Mouse (Mus musculus) right cerebral cortex, postnatal 25 days (tissue): ENCODE data around the gene Hadha.

Experiments
- DNase-seq: peaks from one replicate; pipeline ENCODE4 v3.0.0; 2022

Gene Hadha

GRCm38 (mm10) chr5:30110371-30111060 is 44.4 kb downstream of the Hadha start:
- no peak for DNase-seq

GRCm38 (mm10) chr5:30109899-30110298 is 45.1 kb downstream of the Hadha start:
- DNase-seq, result no peak

- no peak for DNase-seq
Observed at GRCm38 (mm10) chr5:30108233-30108632, 46.7 kb downstream of the Hadha start.

GRCm38 (mm10) chr5:30107611-30108041 is 47.3 kb downstream of the Hadha start:
- no peak for DNase-seq

GRCm38 (mm10) chr5:30107186-30107585 is 47.8 kb downstream of the Hadha start:
- no peak for DNase-seq

- DNase-seq, result no peak
Observed at GRCm38 (mm10) chr5:30106756-30107155, 48.2 kb downstream of the Hadha start.

- DNase-seq, result no peak
Observed at GRCm38 (mm10) chr5:30105668-30106300, 49.2 kb downstream of the Hadha start, which contains the start of gene 3110082J24Rik. Gene 3110082J24Rik (minus strand): TSS chr5:30106086.

GRCm38 (mm10) chr5:30104841-30105667 is 49.9 kb downstream of the Hadha start, which contains the start of gene Garem2:
Gene Garem2 (plus strand): TSS chr5:30105161.
- no peak for DNase-seq

GRCm38 (mm10) chr5:30104339-30104738 is 50.6 kb downstream of the Hadha start:
- DNase-seq, result no peak

- no peak for DNase-seq
Observed at GRCm38 (mm10) chr5:30103340-30103739, 51.6 kb downstream of the Hadha start.

GRCm38 (mm10) chr5:30098260-30098659 is 56.7 kb downstream of the Hadha start:
- no peak for DNase-seq

GRCm38 (mm10) chr5:30095731-30096130 is 59.2 kb downstream of the Hadha start:
- no peak for DNase-seq

- DNase-seq, result no peak
Observed at GRCm38 (mm10) chr5:30094399-30094798, 60.6 kb downstream of the Hadha start.

- DNase-seq, result no peak
Observed at GRCm38 (mm10) chr5:30092701-30093100, 62.3 kb downstream of the Hadha start.

GRCm38 (mm10) chr5:30072825-30073821 is 81.8 kb downstream of the Hadha start, which contains the start of gene Tyms:
Gene Tyms (minus strand): TSS chr5:30073617.
- peak; percentile 66 for DNase-seq

GRCm38 (mm10) chr5:30072377-30072776 is 82.6 kb downstream of the Hadha start:
- no peak for DNase-seq

- no peak for DNase-seq
Observed at GRCm38 (mm10) chr5:30071677-30072076, 83.3 kb downstream of the Hadha start.
